Mouse (Mus musculus) erythroblast, embryonic 14.5 days (primary cell): Measurements from ENCODE around the gene Ptprs. TPM values are rescaled to one million over a fixed set of nuclear protein-coding genes. Genes with fewer than 3 reads are reported as not detected.

Source experiments
- H3K27me3 ChIP-seq: 2 replicates; pipeline ENCODE4 v1.6.1; 2012; ENCODE audit warnings: inconsistent platforms; ENCODE audit not compliant: control insufficient read depth
- H3K36me3 ChIP-seq: 2 replicates; pipeline ENCODE4 v1.6.1; 2012; ENCODE audit warnings: mild to moderate bottlenecking, inconsistent platforms; ENCODE audit not compliant: control insufficient read depth
- H3K4me1 ChIP-seq: 2 replicates; pipeline ENCODE4 v1.6.1; 2012; ENCODE audit warnings: inconsistent platforms; ENCODE audit not compliant: control insufficient read depth
- H3K4me3 ChIP-seq: replicated peaks from 2 replicates; pipeline ENCODE3; 2012; ENCODE audit warnings: moderate library complexity, mild to moderate bottlenecking, inconsistent platforms
- H3K9me3 ChIP-seq: 2 replicates; pipeline ENCODE4 v1.6.1; 2012; ENCODE audit warnings: low read length, inconsistent platforms, mixed read lengths; ENCODE audit not compliant: control insufficient read depth
- GATA1 ChIP-seq: IDR thresholded peaks from 2 replicates; pipeline ENCODE4 v1.6.1; 2012; ENCODE audit warnings: low read length, inconsistent platforms, mixed read lengths
- TAL1 ChIP-seq: IDR thresholded peaks from 3 replicates; pipeline ENCODE4 v1.6.1; 2012; ENCODE audit warnings: low read length, inconsistent platforms, mixed read lengths
- polyA plus RNA-seq: library from polyadenylated mRNA; stranded (reverse); fragments of >175 nt; gene quantifications from 2 replicates; pipeline ENCODE4 v1.2.3, GENCODE M21; 2012

Ptprs gene
- polyA plus RNA-seq, 1 experiment = 0.44 TPM

GRCm38 (mm10) chr17:56447716-56448115 lies 28.6 kb downstream of the Ptprs start:
- no peak overlapping the region for H3K4me3 ChIP-seq
- no peak for TF ChIP-seq GATA1
- TF ChIP-seq TAL1 = no peak
- H3K36me3 ChIP-seq = peaks cover 28% of the 10 kb centered on the region; the same call in 1 of the 2 replicates
- no peaks in the 10 kb centered on the region for H3K4me1 ChIP-seq
- H3K27me3 ChIP-seq = no peaks in the 10 kb centered on the region
- no peaks in the 10 kb centered on the region for H3K9me3 ChIP-seq

- Histone ChIP-seq H3K27me3 (no peaks in the 10 kb centered on the region), H3K36me3 (peaks cover 18% of the 10 kb centered on the region; the same call in 1 of the 2 replicates), H3K4me3 (no peak overlapping the region), H3K4me1 (no peaks in the 10 kb centered on the region), H3K9me3 (no peaks in the 10 kb centered on the region)
- no peak for TF ChIP-seq GATA1
- no peak for TF ChIP-seq TAL1
Measured at GRCm38 (mm10) chr17:56445397-56445796, 30.9 kb downstream of the Ptprs start.

- H3K4me3 ChIP-seq = no peak overlapping the region
- TF ChIP-seq TAL1 = no peak
- no peak for TF ChIP-seq GATA1
- no peaks in the 10 kb centered on the region for H3K4me1 ChIP-seq
- no peaks in the 10 kb centered on the region for H3K27me3 ChIP-seq
- peaks cover 16% of the 10 kb centered on the region; the same call in 1 of the 2 replicates for H3K36me3 ChIP-seq
- no peaks in the 10 kb centered on the region for H3K9me3 ChIP-seq
Measured at GRCm38 (mm10) chr17:56444771-56445170, 31.5 kb downstream of the Ptprs start.

GRCm38 (mm10) chr17:56443341-56443795 lies 32.9 kb downstream of the Ptprs start:
- Histone ChIP-seq H3K4me3 (no peak overlapping the region), H3K27me3 (no peaks in the 10 kb centered on the region), H3K36me3 (peaks cover 10% of the 10 kb centered on the region; the same call in 1 of the 2 replicates), H3K9me3 (no peaks in the 10 kb centered on the region), H3K4me1 (no peaks in the 10 kb centered on the region)
- TF ChIP-seq TAL1 = no peak
- no peak for TF ChIP-seq GATA1

- H3K4me3 ChIP-seq = no peak overlapping the region
- no peaks in the 10 kb centered on the region for H3K27me3 ChIP-seq
- H3K9me3 ChIP-seq = peaks cover 3% of the 10 kb centered on the region; the same call in 1 of the 2 replicates
- H3K36me3 ChIP-seq = peaks cover 10% of the 10 kb centered on the region; the same call in 1 of the 2 replicates
- TF ChIP-seq GATA1 = no peak
- TF ChIP-seq TAL1 = no peak
- H3K4me1 ChIP-seq = no peaks in the 10 kb centered on the region
Measured at GRCm38 (mm10) chr17:56442316-56442715, 34.0 kb downstream of the Ptprs start.

- Histone ChIP-seq H3K9me3 (peaks cover 10% of the 10 kb centered on the region; the same call in 1 of the 2 replicates), H3K36me3 (peaks cover 10% of the 10 kb centered on the region), H3K4me3 (no peak overlapping the region), H3K4me1 (no peaks in the 10 kb centered on the region), H3K27me3 (no peaks in the 10 kb centered on the region)
- TF ChIP-seq TAL1 (no peak), GATA1 (no peak)
Measured at GRCm38 (mm10) chr17:56439731-56440460, 36.4 kb downstream of the Ptprs start.

- H3K4me1 ChIP-seq = no peaks in the 10 kb centered on the region
- TF ChIP-seq GATA1 (no peak), TAL1 (no peak)
- no peaks in the 10 kb centered on the region for H3K27me3 ChIP-seq
- H3K4me3 ChIP-seq = no peak overlapping the region
- peaks cover 6% of the 10 kb centered on the region for H3K36me3 ChIP-seq
- H3K9me3 ChIP-seq = peaks cover 4% of the 10 kb centered on the region; the same call in 1 of the 2 replicates
Measured at GRCm38 (mm10) chr17:56431582-56431981, 44.7 kb downstream of the Ptprs start.

- H3K36me3 ChIP-seq = peaks cover 9% of the 10 kb centered on the region; the same call in 1 of the 2 replicates
- peaks cover 15% of the 10 kb centered on the region for H3K4me1 ChIP-seq
- TF ChIP-seq GATA1 (no peak), TAL1 (no peak)
- no peak overlapping the region for H3K4me3 ChIP-seq
- H3K9me3 ChIP-seq = no peaks in the 10 kb centered on the region
- H3K27me3 ChIP-seq = peaks cover 23% of the 10 kb centered on the region
Measured at GRCm38 (mm10) chr17:56427857-56428256, 48.4 kb downstream of the Ptprs start.

- TF ChIP-seq GATA1 = no peak
- no peak for TF ChIP-seq TAL1
- Histone ChIP-seq H3K4me3 (no peak overlapping the region), H3K36me3 (peaks cover 9% of the 10 kb centered on the region; the same call in 1 of the 2 replicates), H3K27me3 (peaks cover 23% of the 10 kb centered on the region), H3K9me3 (no peaks in the 10 kb centered on the region), H3K4me1 (peaks cover 15% of the 10 kb centered on the region)
Measured at GRCm38 (mm10) chr17:56425941-56426340, 50.3 kb downstream of the Ptprs start.
